Mouse (Mus musculus) T-helper 2 cell (primary cell): ENCODE measurements around the gene Nxpe4.
"Not testable (repeated sequence)": the region's sequence is repeated elsewhere in the genome, so short reads cannot be mapped to it uniquely, and the experiment has no call there.

Experiments used
- in situ Hi-C: fragments of 300-600 bp; cut with MboI, MseI; formaldehyde crosslinking; loops from one replicate; pipeline ENCODE4 v1.15.1; 2025; ENCODE audit warnings: high pct_unique_total_duplicates

Nxpe4 gene

DNA sequence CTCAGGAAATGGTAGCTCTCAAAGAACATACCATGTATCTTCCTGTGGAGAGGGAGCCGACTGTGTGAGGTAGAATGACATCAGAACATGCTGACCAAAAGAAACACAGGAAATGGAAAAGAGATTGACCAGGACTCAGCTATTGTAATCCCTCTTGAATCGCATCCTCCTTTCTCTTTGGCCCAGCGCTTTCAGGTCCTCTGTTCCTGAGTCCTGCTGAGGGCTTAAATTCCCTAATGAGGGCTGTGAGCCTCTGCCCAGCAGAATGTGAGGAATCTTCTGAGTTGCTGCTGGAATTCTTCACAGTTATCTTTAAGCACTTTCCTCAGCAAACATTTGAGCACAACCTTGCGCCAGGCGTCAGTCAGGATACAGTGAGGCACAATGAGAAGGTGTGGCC lies 78.6 kb downstream of the Nxpe4 start:
- in situ Hi-C loops: no loop called here

DNA sequence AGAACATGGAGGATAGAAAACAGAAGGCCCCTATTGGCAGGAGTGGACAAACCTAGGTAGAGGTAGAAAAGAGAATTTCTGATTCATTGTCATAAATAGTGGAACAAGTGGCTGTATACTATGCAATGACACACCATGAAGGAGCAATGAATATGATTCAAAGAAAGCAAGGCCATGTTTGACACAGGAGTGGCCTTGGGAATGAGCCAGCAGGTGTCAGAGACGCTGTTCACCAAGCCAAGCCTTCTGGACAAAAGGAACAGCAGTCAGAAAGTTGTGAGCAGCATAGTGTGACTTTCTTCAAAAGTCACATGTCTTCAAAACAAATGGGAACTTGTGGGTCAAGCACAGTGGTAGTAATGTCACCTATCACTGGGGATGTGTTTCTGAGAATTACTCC lies 80.0 kb downstream of the Nxpe4 start:
- in situ Hi-C loops: no loop called here

DNA sequence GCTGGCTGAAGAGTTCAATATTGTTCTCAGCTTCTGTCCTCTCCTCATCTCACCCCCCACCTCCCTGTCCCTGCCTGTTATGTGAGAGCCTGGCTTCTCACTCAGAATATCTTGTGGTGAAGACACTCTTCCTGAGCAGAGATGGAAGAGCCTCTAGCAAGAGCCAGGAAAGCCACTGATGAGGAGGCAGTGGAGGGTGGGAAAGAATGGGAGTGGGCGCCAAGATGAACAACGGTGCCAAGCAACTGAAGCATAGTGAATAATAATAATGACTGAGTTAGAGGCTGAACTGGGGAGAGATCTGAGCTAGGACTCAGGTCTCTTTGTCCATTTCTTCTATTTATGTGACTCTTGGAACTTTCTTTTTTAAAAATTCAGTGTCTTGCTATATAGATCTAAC lies 80.9 kb downstream of the Nxpe4 start:
- in situ Hi-C loops: no loop called here

DNA sequence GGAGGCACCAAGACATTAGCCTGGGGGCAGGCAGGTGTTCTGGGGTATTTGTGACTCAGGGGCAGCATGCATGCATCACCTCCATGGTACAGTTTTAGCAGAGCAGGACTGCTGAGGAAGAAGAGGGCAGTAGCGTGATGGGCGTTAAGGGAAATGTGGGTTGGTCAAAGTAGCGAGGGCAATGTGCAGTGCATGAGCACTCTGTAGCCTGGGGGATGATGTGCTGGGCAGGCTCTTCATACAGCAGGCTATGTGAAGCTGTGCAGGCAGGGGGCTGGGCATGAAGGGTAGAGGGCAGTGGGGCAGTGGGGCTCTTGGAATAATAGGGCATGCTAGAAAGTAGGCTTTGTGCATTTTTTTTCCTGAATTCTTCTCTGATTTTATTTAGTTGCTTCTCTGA lies 82.4 kb downstream of the Nxpe4 start:
- in situ Hi-C loops: no loop called here

DNA sequence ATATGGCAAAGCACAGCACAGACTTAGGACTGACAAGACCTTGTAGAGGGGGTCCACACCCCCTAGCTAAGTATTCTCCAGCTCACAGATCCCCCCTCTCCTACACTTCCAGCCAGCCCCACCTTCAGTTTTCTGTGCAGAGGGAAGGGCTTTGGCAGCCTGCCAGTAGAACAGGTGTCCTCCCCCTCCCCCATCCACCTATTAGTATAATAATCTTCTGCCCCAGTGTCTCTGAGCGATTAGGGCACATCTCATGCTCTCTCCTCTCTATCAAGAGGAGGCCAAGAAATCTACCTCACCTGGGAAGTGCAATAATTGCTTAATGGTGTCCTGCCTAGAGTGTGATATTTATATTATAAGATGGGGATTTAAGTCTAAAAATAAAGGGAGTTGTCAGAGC lies 83.7 kb downstream of the Nxpe4 start:
- in situ Hi-C loops: no loop called here

DNA sequence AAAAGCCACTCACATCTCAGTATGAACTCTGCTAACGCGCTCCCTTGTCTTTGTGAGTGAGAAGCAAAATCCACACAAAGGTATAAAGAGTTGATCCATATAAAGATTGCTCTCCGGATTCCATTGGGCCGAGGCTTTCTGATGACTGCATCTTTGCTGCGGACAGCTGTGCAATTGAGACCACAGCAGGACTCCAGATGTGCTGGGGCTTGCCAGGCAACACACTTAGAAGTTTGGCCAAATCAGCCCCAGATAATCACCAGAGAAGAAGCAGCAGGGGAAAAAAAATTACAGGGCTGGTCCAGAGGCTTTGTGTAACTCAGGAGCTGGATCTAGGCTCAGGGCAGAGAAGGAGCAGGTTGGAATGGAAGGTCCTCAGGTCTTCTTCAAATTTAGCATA lies 85.5 kb downstream of the Nxpe4 start:
- in situ Hi-C loops: no loop called here

DNA sequence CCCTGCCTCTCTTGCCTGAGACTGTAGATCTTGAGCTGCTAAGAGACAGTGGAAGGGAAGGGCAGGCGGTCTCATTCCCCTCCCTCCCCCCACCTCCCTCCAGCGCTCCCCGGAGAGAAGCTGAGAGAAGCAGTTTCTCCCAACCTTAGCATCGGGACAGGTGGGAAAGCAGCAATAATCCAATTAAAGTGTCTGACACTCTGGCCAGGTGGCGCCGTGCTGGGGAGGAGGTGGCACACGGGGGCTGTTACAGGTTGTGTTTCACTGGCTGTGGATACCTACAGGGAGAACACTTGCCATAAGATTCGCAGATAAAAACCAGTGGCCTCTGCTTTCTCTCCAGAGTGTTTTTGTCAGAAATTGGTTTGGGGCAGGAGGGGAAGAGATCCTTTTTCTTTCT lies 90.4 kb downstream of the Nxpe4 start:
- in situ Hi-C loops: no loop called here

DNA sequence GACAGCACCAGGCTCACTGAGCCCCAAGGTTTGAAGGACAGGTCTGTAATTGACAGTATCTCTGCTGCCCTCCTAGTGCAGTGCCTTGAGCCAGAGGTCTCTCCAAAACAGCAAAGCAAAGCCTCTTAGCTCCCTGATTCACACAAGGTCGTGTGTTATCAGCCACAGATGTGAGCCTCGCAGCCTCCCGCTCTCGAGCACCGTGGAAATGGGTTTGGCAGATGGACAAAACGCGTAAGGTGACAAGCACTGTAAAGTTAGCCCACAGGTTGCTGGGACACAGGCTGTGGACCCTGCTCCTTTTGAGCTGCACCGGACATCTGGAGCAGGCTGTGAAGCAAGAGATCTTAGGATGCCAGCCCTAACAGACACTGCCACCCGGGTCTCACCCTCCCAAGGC lies 95.2 kb downstream of the Nxpe4 start:
- in situ Hi-C loops: no loop called here

DNA sequence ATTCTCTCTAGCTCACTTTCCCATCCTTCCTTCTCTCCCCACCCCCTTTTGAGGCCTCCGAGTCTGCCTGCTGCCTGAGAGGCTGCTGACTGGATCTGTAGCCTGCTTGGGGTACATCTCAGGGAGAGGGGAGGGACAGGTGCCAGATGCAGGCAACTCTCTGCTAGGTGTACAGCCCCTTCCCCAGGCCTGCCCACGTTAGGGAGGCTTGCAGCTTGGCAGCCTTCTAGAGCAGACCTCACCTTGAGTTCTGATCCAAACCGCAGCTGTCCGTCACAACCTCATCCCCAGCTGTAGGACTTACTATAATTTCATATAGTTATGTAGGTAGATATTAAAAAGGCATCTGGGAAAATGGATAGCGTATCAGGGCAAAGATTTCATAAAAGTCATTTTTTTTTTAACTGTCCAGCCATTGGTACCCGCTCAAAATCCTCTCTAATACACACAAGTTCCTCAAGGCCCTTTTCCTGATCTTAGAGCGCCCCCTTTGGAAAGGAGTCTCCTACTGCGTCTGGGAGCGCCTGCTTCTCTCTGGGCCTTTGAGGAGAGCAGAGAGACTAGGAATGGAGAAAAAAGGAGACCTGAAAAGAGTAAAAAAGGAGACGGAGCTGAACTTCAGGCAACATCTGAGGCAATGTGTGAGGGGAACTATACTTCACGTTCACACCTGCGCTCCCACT lies 96.1 kb downstream of the Nxpe4 start:
- in situ Hi-C loops: no loop called here

DNA sequence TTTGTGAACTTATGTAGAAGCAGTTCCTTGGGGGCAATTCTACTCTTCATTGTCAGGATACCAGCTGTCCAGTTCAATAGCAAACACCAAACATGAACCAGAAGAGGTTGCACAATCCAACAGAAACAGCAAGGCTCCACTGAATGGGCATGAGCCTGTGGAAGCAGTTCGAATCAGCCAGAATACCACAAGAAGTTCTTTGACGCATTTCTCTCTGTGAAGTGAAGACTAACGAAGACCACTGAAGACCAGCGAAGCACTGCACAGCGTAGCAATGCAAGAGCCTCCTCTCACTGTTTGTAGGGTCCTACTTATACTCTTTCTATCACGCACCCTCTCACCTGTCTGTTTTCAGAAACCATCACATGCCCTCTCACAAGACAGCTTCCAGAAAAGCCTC lies 102.8 kb downstream of the Nxpe4 start:
- in situ Hi-C loops: no loop called here

DNA sequence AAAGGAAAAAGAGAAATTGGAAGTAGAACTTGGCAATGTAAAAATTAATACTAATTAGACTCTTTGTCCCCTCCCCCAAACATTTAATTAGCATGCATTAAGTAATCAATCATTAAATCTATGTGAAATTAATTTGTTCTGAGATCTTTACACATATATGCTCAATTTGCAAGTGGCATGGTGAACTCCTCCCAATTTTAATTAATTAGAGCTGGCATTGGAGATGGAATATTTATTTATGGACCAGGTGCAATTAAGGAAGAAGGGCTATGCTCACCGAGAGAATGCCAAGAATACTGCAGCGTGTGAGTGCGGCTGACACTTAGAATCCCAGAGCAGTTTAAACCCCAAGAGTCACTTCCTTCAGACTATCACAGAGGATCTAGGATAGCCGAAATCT lies 103.7 kb downstream of the Nxpe4 start:
- in situ Hi-C loops: no loop called here

DNA sequence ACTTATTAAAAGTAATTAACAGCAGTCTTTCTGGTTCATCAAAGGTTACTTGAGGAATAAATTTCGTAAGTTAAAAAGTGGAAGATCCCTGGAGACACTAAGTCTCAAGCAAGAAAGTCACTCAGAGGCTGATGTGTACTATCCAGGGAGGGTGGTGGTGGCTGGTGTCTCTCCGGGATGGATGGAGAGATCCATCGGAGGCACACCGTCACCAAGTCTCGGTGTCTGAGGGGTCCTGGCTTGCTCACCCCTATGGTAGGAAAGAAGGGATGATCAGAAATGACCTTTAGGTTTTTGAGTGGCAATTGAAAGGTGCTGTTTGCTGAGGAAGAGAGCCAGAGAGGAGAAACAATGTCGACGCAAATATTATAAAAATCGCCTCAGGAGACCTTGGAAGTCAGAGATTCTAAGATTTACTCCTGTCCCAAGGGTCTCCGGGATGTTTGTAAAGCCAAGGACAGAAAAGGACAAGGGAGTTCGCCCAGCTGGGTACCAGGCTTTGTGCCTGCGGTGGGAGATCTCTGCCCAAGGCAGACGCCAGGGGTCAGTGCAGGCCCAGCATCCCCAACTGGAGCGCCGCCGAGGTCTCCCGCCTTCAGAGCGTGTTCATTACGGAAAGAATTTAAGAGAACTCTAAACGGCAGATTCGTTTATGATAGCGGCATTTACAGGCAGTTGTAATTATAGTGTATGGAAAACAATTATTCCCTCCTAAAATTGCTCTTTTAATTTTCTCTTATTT lies 104.6 kb downstream of the Nxpe4 start:
- in situ Hi-C loops: no loop called here

DNA sequence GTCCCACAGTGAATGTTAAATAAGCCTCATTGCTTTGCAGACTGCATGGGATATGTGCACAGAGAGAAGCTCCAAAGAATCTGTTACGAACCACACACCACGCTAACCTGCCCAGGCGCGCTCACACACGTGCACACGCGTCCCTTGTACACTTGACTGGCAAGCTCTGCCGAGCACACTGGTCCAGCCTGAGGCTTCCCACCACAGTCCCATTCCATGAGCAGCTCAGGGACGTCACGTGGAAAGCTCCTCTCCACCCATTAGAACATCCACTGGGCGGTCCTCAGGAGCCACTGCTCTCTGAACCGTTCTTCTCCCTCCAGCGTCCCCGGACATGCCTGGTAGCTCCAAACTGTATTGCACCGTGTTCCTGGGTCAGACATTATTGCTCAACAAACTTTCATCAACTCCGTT lies 105.2 kb downstream of the Nxpe4 start:
- in situ Hi-C loops: no loop called here

DNA sequence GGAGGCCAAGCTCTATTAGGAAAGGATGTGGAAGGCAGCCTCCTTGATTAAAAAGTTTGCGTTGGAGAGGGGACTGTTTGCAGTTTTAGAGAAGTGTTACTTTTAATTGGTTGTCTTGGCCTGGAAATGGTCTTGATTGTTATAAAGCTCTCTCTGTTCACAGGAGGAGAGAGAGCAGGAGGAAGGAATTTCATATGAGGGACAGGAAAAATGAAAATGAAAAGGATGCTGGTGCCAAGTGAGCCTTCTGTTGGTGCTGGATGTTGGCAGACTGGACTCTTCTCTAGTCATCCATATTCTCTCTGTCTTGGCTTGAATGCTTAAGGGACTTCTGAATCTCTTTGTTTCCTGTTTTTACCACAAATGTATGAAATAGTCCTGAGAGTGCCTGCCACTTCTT lies 106.1 kb downstream of the Nxpe4 start:
- in situ Hi-C loops: no loop called here

DNA sequence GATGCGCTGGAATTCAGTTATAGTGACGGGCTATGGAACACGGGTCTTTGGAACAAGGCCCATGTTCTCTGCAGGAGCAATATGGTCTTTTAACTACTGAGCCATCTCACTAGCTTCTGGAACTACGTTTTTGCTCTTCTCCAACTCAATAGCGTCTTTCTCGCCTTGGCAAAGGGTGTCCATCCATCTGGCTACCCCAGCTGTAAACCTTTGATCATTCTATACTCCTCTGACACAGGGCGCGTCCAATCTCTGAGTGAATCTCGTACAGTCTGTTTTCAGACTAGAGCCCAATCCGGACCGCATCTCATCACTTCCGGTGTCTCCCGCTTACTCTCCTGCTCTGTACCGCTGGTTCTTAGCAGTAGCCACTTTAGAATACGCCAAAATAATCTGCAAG lies 115.0 kb downstream of the Nxpe4 start:
- in situ Hi-C loops: loop anchor here (25.0 kb wide), 1 partner anchor 310 kb away; no protein-coding TSS in a partner anchor

DNA sequence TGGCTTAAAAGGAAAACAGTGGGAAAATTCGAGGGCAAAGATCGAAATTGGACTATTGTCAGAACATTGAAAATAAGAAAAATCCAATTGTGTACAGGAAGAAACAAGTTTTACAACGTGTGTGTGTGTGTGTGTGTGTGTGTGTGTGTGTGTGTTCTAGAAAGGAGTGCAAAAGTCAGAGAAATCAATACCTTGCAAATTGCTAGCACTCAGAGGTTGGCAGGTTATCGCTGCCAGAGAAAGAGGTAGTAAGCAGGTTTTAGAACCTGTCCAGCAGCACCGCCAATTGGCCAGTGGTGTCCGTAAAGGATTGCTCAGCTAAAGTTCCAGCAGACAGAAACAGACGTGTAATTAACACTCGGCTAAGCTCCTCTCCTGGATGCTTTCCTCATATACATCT lies 122.4 kb downstream of the Nxpe4 start:
- in situ Hi-C loops: loop anchor here (25.0 kb wide), 1 partner anchor 303 kb away; no protein-coding TSS in a partner anchor

DNA sequence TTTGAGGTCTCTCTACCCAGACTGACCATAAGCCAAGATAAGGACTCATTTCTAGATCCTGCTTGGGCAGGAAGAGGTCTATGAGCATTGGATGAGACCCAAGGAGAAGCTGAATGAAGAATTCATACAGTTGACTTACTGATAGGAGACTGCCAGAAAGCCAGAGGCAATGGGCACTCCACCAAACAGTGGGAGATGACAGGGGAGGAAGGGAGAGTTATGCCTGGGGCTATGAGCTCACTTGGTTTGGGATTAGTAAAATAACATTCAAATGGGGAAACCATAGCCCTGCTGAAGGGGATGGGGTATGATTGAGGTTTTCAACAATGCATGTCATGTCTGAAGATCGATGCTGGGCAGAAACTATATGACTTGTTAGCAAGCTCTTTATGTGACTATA lies 128.5 kb downstream of the Nxpe4 start:
- in situ Hi-C loops: loop anchor here (25.0 kb wide), 1 partner anchor 297 kb away; no protein-coding TSS in a partner anchor

DNA sequence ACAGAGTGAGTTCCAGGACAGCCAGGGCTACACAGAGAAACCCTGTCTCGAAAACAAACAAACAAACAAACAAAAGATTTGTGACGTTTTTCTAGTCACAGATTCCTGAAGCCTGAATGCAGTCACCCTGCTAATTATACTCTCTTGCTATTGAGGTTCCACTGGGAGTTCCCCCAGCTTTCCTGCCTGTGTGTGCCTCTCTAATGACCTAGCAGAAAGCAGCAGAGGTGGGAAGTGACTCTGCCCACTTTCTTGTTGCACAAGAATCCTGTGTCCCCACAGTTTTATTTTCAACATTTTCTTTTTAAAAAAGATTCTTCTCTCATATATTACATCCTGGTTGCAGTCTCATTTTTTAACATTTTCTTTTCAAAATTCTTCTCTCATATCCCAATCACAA lies 132.9 kb downstream of the Nxpe4 start:
- in situ Hi-C loops: loop anchor here (25.0 kb wide), 1 partner anchor 293 kb away; no protein-coding TSS in a partner anchor

DNA sequence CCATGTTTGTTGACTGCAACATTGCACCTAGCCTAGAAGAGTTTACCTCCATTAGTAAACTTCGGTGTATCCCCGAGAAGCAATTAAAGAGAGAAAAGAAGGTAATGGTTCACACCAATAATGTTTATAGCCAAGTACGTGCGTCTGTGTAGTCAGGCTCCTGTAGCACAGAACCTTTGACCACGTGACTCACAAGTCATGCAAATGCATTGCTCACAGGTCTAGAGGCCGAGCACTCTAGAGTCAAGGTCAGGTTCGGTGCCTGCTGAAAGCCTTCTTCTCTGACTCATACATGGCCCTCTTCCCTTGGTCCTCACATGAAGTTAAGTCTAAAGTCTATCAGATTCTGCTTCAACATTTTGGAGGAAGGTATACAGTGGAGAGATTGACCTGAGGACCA lies 137.2 kb downstream of the Nxpe4 start:
- in situ Hi-C loops: loop anchor here (25.0 kb wide), 1 partner anchor 288 kb away; no protein-coding TSS in a partner anchor

DNA sequence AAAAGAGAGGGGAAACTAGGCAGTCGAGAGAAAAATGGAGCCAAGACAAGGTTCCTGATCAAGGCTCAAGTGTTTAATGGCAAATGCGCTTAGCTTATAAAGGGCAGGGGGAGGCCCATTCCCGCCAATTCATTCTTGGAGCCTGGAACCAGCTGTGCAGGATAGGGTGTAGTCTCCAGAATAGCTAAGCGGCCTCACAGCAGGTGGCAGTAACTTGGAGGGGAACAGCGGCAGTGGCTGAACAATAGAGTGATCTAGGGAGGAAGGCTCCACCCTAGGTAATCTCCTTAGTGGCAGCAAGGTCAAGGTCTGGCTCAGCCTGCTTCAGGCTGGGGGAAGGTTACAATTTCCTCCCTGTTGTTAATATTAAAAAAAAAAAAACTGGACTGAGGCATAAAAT lies 141.7 kb downstream of the Nxpe4 start:
- in situ Hi-C loops: not testable (repeated sequence)

DNA sequence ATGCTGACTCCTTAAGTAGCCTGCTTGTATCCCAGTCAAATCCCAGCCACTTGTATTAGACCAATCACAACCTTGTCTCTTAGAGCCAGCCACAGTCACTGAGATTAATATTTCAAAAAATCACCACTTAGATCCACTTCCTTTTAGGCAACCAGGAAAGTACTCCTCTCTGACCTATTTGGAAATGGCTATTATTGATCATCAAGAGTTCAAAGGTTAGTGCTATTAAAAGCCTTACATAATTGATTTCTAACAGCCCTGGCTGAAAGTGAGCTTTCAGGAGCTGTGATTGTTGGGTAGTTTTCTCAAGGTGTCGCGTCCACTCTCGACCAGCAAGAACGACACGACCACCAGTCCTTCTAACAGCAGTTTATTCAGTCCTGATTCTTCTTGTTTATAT lies 149.4 kb downstream of the Nxpe4 start:
- in situ Hi-C loops: no loop called here

DNA sequence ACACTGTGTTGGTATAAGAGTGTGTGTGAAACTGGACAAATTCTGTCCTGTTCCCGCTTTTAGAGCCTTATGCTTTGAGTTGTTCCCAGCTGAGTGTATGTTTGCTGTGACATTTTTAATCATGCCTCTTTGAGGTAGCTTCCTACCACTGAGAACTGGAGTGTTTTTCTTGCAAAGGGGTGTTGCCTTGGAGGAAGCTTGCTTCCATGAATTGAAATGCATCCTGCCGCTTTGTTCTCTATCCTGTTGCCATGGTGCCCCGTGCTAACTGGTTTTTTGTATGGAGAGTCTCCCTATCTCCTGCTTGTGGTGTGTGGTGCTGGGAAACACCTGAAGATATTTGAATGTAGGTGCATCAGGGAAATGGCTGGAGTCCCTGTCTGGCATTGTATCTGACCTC lies 152.4 kb downstream of the Nxpe4 start:
- in situ Hi-C loops: no loop called here

DNA sequence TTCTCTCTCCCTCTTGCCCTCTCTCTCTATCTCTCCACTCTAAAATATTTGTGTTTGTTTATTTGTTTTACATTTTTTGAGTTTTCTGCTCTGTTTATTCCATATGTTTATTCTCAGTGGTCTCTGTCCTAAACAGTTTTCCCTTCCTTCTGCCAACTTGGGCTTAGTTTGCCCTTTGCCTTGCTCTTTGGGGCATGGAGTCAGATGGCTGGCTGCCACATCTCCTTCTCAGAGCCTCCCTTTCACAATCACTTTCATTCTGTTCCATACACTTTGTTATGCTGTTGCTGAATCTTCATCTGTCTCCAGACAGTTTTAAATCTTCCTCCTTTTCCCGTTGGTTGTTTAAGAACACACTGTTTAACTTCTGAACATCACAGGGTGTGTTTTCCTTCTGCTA lies 154.0 kb downstream of the Nxpe4 start:
- in situ Hi-C loops: no loop called here
